Mouse (Mus musculus) monocyte, adult 5-6 weeks (primary cell): ENCODE results near the gene Hopx. TPM values are rescaled to one million over a fixed set of nuclear protein-coding genes. Genes with fewer than 3 reads are reported as not detected.
A peak's percentile ranks its signal among the peaks of the same experiment; 100 is the strongest.

Source experiments
- ATAC-seq: fragments of 153-309, 156-312 bp; replicated peaks from 2 replicates; pipeline ENCODE4 v1.8.0; 2017; ENCODE audit warnings: mild to moderate bottlenecking; ENCODE audit not compliant: low TSS enrichment, insufficient number of reproducible peaks, severe bottlenecking, poor library complexity, low FRiP score
- total RNA-seq: library from RNA; stranded (forward); fragments of 200-1000, 200-491, 200-594 nt; gene quantifications from 3 replicates; pipeline ENCODE4 v1.2.3, GENCODE M21; 2017

Hopx gene
- total RNA-seq, 1 experiment from 2014 or later, result 29.6 TPM

DNA sequence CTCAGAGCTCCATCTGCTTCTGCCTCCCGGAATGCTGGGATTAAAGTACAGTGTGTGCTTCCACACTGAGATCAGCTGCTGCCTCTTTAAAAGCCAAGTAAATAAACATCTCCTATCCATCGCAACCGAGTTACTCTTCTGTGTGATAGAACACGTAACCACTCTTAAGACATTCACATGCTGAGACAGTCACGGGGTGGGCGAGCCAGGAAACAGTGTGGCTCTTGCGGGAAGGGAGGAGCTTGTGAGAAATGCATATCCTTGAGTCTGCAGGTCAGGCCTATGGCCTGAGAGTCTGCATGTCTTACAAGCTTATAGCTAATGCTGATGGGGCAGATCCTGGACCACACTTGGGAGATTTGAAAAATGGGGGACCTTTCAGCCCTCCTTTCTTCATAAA lies 28.4 kb downstream of the Hopx start:
- ATAC-seq, result no peak

DNA sequence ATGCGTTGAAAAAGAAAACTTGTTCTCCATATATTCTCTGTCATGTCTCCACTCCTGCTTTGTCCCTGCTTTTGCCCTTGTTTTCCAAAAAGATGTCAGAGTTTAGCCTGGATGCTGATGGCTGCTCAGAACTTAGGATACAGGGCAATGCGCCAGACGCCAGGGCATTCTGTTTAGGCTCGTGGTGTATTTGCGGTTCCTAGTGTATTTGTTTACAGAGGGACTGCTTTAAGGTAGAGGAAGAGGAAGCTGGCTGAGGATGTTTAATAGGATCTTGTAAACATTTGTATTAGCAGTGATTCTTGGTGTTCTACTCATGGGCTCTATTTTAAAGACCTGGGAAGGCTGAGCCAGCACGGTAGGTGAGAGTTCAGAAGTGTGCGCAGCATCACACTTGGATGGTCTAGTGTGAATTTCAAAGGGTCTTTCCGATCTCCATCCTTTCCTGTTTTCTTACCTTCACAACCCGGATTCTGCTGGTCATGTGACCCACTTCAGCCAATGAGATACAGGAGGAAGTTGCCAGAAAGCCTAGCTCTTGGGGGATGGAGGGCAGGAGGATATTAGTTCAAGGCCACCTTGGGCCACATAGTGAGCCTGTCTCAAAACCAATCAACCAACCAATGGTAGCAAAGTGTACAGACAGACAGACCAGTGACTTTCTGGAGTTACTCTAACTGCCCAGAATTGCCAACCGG lies 29.0 kb downstream of the Hopx start:
- ATAC-seq, result no peak

DNA sequence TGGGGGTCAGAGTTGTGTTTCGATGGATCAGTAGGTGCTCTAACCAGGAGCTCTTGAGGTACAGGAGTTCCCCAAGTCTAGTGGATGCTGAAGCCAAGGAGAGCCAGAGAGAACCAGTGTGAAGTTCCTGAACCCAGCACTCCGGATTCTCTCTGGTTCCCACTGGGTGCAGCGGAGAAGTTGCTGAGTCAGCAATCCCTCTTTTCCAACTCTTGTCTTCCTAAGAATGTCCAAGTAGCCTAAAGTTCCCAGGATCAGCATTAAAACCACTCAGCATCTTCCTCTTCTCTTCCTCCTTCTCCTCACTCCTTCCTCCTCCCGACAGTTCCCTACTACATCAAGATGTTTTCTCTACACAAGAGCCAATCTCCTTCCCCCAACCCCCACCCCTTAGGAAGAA lies 30.5 kb downstream of the Hopx start:
- ATAC-seq, result no peak

DNA sequence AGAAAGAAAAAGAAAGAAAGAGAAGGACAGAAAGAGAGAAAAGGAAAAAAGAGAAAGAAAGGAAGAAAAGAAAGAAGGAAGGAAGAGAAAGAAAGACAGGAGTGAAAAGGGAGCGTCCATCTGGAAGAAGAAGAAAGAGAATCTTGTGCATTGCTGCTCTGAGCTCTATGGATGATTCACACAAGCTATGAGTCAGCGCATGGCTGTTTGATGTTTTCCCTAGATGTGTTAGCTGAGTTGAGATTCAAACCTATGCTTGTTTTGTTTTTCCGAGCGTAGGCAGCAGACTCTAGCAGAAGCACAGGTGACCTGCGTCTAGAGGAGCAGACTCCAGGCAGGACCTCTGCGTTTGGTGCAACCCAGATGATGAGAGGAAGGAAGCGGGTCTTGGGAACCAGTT lies 32.2 kb downstream of the Hopx start:
- no peak for ATAC-seq

DNA sequence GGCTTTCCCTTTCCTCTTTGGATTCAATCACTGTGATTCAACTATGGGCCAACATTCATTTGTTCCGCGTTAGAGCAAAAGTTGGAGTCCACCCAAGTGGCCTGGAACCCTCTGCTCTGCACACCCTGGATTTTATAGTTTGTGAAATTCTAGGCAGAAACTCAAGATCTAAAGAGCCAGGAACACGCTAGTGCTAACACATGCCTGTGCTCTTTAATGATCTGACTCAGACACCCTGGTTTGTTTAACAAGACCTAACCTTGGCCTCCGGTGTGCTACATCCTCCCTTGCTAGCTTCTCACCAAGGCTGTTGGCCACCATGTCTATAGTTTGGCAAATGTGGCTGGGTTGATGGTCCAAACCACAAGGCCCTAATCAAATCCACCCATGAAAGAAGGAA lies 34.2 kb downstream of the Hopx start:
- no peak for ATAC-seq

DNA sequence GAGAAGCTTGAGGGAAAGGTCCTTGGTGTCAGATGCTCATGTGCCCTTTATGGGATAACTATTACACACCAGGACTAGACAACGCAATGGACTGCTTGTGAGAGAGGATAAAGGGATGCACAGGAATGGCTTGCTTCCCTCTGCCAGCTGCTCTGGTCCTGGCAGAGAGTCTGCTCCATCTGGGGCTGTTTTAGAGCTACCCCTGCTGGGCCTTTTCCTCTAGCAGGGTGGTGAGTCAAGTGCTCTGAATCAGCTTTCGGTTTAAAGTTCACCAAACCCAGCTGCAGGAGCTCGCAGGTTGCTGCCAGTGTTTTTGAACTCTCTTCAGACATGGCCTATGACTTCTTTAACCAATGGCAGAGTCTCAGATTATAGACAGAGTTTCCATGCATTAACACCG lies 39.0 kb downstream of the Hopx start:
- no peak for ATAC-seq

DNA sequence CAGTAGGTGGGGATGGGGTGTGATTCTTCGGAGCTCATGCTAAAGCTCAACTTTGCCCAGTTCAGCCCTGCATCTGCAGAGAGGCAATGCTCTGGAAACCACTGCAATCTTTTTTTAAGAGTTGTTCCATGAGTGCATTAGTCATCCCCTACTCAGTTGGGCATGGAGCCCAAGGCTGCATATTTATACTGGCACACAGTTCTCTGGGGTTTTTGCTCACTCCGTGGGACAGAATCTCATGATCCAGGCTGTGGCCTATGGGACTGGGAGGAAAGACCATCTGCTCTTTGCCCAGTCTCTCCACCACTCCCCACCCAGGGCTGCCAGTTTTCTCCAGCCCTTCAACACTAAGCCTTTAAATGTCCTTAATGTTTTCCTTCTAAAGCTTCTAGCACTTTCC lies 40.0 kb downstream of the Hopx start:
- ATAC-seq, result no peak

DNA sequence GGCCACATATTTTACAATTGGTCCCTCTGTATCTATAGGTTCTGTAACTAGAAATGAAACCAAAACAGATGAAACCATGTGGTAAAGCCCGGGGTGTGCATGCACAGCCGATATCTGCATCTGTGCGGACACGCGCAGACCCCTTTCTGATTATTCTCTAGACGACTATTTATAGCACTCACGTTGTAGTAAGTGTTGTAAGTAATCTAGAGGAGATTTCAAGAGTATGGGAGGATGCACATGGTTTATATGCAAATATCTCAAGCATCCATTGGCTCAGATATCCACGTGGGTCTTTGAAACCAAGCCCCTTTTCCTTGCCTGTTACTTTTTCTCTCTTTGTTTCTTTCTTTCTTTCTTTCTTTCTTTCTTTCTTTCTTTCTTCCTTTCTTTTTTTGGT lies 41.1 kb downstream of the Hopx start:
- ATAC-seq, result no peak

DNA sequence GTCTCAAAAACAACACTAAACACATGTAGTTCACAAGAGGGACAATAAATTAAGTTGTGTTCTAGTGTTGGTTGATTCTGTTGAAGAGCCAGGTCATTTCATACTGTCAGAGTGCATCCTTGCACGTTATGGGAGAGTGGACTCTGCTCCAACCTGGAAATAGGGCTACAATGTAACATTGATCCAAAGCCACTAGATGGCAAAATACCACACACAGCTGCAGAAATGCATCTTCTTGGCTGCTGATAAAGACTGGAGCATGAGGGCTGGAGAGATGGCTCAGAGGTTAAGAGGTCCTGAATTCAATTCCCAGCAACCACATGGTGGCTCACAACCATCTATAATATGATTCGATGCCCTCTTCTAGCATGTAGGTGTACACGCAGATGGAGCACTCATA lies 43.3 kb downstream of the Hopx start:
- no peak for ATAC-seq

DNA sequence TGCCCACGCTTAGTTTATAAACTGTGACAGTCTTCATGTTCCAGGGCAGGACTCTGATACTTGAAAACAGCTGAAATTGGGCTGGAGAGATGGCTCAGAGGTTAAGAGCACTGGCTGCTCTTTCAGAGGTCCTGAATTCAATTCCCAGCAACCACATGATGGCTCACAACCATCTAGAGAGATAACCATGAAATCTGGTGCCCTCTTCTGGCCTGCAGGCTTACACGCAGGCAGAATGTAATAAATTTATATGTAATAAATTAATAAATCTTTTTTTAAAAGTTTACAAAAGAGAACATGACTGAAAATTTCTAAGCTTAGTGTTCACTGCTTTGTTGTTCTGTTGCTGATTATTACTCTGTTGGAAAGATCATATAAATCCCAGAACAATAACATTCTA lies 43.9 kb downstream of the Hopx start:
- no peak for ATAC-seq

DNA sequence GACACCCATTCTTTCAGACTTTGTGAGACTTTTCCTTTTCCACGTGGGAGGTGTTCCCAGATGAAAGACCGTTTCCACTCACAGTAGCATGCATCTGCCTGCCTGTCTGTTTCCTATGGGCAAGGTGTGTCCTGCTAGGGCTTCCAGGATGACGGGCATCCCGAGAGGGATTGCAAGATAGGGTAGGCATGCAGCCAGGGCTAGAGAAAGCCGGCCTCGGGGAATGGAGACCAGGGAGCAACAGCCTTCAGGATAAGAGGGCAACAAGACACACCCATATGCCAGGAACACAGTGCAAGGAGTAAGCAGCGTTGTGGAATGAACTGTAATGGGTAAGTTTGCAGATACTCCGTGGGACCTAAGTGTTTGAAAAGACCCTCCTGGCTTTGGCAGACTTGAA lies 47.6 kb downstream of the Hopx start:
- ATAC-seq, result no peak

DNA sequence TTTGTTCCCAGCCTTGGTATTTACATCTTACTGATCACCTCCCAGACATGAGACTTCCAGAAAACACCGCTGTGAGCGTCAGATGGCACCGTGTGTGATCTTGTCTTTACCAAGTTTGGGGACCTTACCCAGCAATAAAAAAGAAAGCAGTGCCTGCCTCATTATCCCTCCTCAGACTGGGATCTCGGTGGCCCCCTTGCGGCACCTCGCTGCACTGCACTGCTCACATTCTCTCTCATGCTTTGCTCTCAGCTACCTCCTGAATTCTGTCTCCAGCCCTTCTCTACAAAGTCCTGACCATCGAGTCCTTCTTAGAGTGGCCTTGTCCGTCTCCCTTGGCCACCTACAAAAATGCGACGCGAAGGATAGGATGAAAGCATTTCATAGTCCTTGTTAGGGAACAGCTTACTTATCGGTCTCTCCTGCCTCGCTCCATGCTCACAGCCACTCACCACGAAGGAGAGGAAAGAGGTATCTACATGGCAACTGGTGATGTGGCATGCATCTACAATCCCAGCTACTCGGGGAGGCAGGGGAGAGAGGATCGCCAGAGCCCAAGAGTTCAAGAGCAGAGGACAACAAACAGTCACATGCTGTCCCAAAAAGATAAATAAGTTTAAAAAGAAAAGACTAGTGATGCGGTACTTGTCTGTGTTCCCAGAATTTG lies 53.4 kb downstream of the Hopx start:
- peak; percentile 87 for ATAC-seq

DNA sequence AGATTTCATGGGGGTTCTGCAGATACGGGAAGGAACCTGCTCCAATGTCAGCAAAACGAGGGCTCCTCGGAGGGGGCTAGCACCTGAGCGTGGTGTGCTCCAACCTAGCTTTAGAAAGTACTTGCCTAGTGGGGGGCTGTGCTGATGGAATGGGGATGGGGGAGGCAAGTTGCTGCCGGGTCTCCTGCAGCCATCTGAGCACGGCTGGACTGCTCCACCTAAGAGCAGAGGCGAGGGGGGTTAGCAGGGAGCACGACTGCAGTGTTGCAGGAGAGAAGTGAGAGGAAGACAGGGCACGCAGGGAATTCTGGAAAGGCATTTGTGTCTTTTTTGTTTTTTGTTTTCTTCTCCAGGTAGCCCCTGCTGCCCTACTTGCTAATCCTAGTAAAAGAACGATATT lies 54.6 kb downstream of the Hopx start:
- ATAC-seq, result no peak

DNA sequence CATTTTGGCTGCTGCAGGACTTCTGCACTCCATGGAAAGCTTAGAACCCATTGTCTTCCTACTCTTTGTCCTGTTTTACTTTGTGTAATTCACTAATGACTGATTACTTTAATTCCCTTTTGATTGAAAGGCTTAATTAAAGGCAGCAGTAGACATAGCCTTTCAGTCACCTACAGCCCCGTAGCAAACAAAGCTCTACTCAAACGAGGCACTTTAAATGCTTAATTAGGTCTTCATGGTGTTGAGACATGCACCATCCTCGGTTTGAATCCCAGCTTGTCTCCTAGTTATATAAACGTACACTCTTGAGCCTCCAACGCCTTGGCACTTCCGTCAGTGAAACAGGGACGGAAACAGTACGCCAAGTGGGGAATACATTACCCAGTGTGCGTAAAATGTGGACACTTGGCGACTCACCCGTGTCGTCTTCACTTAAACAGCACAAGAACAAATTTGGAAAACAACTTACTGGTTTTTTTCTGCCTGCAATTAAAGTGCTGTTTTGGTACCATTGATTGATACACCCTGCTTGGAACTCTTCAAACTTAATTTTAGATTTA lies 58.0 kb downstream of the Hopx start:
- ATAC-seq, result no peak

DNA sequence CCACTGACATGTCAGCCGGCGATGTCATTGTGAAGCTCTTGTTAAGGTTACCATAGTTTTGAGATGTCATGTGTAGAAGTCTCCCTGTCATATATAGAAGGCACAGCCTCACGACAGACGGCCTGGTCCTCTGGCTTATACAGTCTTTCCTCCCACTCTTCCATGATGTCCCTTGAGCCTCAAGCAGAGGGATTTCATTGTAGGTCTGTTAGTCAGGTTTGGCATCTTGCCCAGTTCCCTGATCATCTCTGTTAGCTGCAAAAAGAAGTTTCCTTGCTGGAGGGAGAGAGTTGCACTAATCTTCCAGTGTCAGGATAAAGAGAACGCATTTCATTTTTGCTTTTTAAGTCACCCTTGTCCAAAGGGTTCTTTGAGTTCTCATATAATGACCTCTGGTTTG lies 62.3 kb downstream of the Hopx start:
- ATAC-seq, result no peak

DNA sequence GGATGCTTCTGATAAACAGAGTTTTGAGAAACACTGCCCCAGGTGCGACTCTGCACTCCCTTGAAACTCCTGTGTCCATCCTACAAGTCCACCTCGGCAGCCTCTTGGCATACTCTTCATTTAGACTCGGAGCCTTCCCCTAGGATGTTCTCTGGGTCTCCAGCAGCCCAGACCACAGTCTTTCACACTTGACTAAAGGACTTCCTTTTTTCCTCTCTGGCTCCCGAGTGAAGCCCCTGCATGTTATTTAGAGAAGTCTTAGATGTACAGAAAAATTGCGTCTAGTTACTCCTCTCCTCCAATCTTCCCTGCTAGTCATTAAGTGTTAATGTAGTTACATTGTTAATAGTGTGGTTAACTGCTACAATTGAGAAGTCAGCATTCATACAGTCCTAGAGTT lies 70.6 kb downstream of the Hopx start:
- no peak for ATAC-seq

DNA sequence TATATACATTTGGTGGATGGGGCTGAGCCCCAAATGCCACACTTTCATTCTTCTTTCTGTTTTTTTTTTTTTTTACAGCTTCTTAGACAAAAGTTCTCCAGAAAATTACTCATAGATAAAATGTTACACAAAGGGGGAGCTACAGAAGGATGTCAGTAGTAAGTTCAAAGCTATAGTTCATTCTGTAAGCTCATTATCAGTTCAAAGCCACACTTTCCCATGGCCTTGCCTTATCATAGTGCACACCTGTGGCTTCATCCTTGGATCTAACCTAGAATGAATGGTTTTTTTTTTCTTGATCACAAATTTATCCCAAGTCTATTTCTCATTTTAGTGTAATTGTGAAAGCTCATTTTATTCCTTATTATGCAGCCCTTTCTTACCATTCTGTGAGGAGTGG lies 75.5 kb downstream of the Hopx start:
- no peak for ATAC-seq

DNA sequence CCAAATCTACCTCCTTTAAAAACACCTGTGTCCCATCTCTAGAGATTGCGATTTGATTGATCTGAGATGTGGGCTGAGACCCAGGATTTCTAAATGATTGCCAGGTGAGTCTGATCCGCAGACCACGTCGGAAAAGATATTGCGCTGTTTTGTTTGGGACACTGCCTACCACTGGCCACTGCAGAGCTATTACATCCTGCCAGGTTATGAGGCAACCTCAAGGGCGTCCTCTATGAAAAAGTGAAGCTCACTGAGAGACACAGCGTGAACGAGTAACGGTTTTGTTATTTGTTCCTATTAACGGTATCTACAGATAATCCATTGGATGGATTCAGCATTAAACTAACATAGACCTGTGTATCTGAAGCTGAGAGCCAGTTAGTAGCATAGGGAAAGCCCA lies 76.5 kb downstream of the Hopx start:
- ATAC-seq, result no peak; the same call in 1 of the 2 replicates
